8 mouse cellular contexts compared by ENCODE assay signal in the genomic region with DNA sequence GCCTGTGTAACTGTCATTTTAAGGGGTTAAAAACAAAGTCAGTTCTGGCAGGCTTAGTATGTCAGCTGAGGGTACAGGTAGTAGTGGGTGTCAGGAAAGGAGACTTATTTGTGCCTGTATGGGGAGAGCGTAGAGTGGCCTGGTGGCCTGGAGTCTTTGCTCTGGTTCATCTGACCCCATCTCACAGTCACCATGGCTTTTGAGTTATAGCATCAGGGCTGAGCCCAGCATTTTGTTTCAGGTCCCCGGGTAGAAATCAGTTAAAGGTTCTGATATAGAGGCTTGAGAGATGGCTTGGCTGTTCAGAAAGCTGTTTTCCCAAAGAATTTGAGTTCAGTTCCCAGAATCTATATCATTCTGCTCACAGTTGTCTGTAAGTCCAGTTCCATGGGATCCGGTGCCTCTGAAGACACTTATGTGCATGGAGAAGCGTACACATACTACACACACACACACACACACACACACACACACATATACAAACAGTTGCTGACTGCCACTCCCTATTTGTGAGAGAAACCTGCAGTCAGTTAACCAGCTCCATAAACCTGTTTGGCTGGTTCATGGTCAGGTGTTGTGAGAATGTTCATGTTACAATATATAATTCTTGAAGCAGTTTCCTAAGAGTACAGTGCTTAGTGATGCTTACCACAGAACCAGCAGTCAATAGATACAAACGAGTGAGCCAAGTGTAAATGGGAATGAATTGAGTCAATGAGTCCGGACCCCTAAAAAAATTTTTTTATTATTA. TPM values are rescaled to one million over a fixed set of nuclear protein-coding genes. Genes with fewer than 3 reads are reported as not detected.
DNase-seq lines count a peak whose midpoint lies in the region; ATAC-seq and TF ChIP-seq lines count a peak whose summit lies in the region.

No protein-coding gene starts in this region.

- no peaks in the 10 kb centered on the region for H3K9me3 ChIP-seq in embryonic facial prominence, embryonic 11.5 days (replicated peaks; ENCODE audit: control insufficient read depth, low read length)
- H3K9me3 ChIP-seq in intestine, embryonic 15.5 days = no peaks in the 10 kb centered on the region

- peak overlapping the region; percentile 39 for H3K4me3 ChIP-seq in cerebellum, adult 2 months (replicated peaks; ENCODE audit: insufficient read depth, low read depth, low read length)
- peak overlapping the region; percentile 88 for H3K4me3 ChIP-seq in embryonic facial prominence, embryonic 11.5 days (ENCODE audit: low read depth, low read length)
- peak overlapping the region; percentile 82 for H3K4me3 ChIP-seq in intestine, embryonic 15.5 days (replicated peaks)

- H3K27ac ChIP-seq in cerebellum, adult 2 months (ENCODE audit: insufficient read depth, low read length) = no peak overlapping the region; the same call in 1 of the 2 replicates
- H3K27ac ChIP-seq in embryonic facial prominence, embryonic 11.5 days (replicated peaks; ENCODE audit: low read depth, low read length) = no peak overlapping the region
- peak overlapping the region; percentile 59 for H3K27ac ChIP-seq in intestine, embryonic 15.5 days

- H3K36me3 ChIP-seq in embryonic facial prominence, embryonic 11.5 days (replicated peaks; ENCODE audit: control insufficient read depth, insufficient read depth, low read depth, low read length) = no peaks in the 10 kb centered on the region
- H3K36me3 ChIP-seq in intestine, embryonic 15.5 days = no peaks in the 10 kb centered on the region

- TF ChIP-seq POLR2A in cerebellum, adult 2 months (IDR thresholded peaks at IDR 0.05; ENCODE audit: borderline replicate concordance, insufficient read depth, low read length) = no peak

- no peak for ATAC-seq in embryonic facial prominence, embryonic 11.5 days (replicated peaks; ENCODE audit: insufficient number of reproducible peaks, low FRiP score, low TSS enrichment, low read depth)
- ATAC-seq in intestine, embryonic 15.5 days = peak; percentile 56

- no peaks in the 10 kb centered on the region for H3K4me1 ChIP-seq in cerebellum, adult 2 months (ENCODE audit: control insufficient read depth, insufficient read depth, low read length)
- H3K4me1 ChIP-seq in embryonic facial prominence, embryonic 11.5 days (ENCODE audit: control insufficient read depth, insufficient read depth, low read length) = peaks cover 7% of the 10 kb centered on the region; the same call in 1 of the 2 replicates
- peaks cover 8% of the 10 kb centered on the region for H3K4me1 ChIP-seq in intestine, embryonic 15.5 days (replicated peaks)

- peak overlapping the region; percentile 42; the same call in 1 of the 2 replicates for H3K9ac ChIP-seq in embryonic facial prominence, embryonic 11.5 days (replicated peaks; ENCODE audit: low read length)
- H3K9ac ChIP-seq in intestine, embryonic 15.5 days = peak overlapping the region; percentile 92; the same call in 1 of the 2 replicates

- DNase-seq in cerebellum, adult 2 months = no peak
- DNase-seq in cerebellum, adult 9-10 months = no peak
- DNase-seq in embryonic facial prominence, embryonic 11.5 days (ENCODE audit: low spot score) = no peak
- DNase-seq in lung, postnatal 25 days (ENCODE audit: low spot score) = peak; percentile 50
- no peak for DNase-seq in adrenal gland, postnatal 10 days
- no peak for DNase-seq in right cerebral cortex, postnatal 14 days
- no peak for DNase-seq in right cerebral cortex, adult 18-20 months

- TF ChIP-seq CTCF in cerebellum, adult 2 months (IDR thresholded peaks at IDR 0.05; ENCODE audit: borderline replicate concordance, insufficient read depth, low read depth, low read length) = no peak

- H3K4me2 ChIP-seq in embryonic facial prominence, embryonic 11.5 days (ENCODE audit: low read depth, low read length) = peak overlapping the region; percentile 56; the same call in 1 of the 2 replicates
- peak overlapping the region; percentile 60 for H3K4me2 ChIP-seq in intestine, embryonic 15.5 days (replicated peaks)

- WGBS in cerebellum, adult 2 months = 56% methylated on average over 6 of the region's 6 CpGs
- 60% methylated on average over 6 of the region's 6 CpGs for WGBS in embryonic facial prominence, embryonic 11.5 days
- 49% methylated on average over 6 of the region's 6 CpGs for WGBS in intestine, embryonic 15.5 days

- H3K27me3 ChIP-seq in cerebellum, adult 2 months (ENCODE audit: control insufficient read depth, insufficient read depth, low read length) = no peaks in the 10 kb centered on the region
- H3K27me3 ChIP-seq in embryonic facial prominence, embryonic 11.5 days (ENCODE audit: control insufficient read depth, insufficient read depth, low read length) = no peaks in the 10 kb centered on the region
- no peaks in the 10 kb centered on the region for H3K27me3 ChIP-seq in intestine, embryonic 15.5 days (replicated peaks)

RNA-seq across cellular contexts. Expression of a gene that starts 0.5 kb away (rescaled TPM):
- 102 and 111 TPM in 2 replicates for polyA plus RNA-seq in cerebellum, adult 2 months (2012; rRNA removed)
- 55.1 and 55.4 TPM in 2 replicates for polyA plus RNA-seq in embryonic facial prominence, embryonic 11.5 days (2014; fragmentation: Nextera tagmentation; extraction: Ambion mirVana)
- 78.3 and 83.5 TPM in 2 replicates for polyA plus RNA-seq in intestine, embryonic 15.5 days (2015; fragmentation: Nextera tagmentation; extraction: Ambion mirVana)
- total RNA-seq in adrenal gland, postnatal 10 days (2021) = 100 to 1,000 TPM; 158 to 160 TPM

RNA-seq across cellular contexts. Expression of a gene that starts 4.1 kb away (rescaled TPM):
- 25.1 and 25.3 TPM in 2 replicates for polyA plus RNA-seq in cerebellum, adult 2 months (2012; rRNA removed)
- polyA plus RNA-seq in embryonic facial prominence, embryonic 11.5 days (2014; fragmentation: Nextera tagmentation; extraction: Ambion mirVana) = 177 and 196 TPM in 2 replicates
- polyA plus RNA-seq in intestine, embryonic 15.5 days (2015; fragmentation: Nextera tagmentation; extraction: Ambion mirVana) = 154 and 157 TPM in 2 replicates
- total RNA-seq in adrenal gland, postnatal 10 days (2021) = 10 to 100 TPM; 24.6 to 27.9 TPM

RNA-seq across cellular contexts. Expression of a gene that starts 30.1 kb away (rescaled TPM):
- 7.5 and 8.4 TPM in 2 replicates for polyA plus RNA-seq in cerebellum, adult 2 months (2012; rRNA removed)
- polyA plus RNA-seq in embryonic facial prominence, embryonic 11.5 days (2014; fragmentation: Nextera tagmentation; extraction: Ambion mirVana) = 4.5 TPM in 2 replicates
- polyA plus RNA-seq in intestine, embryonic 15.5 days (2015; fragmentation: Nextera tagmentation; extraction: Ambion mirVana) = 7.5 and 8.3 TPM in 2 replicates
- 1 to 10 TPM; 1.0 to 1.6 TPM for total RNA-seq in adrenal gland, postnatal 10 days (2021)

RNA-seq across cellular contexts. Expression of a gene that starts 49.4 kb away (rescaled TPM):
- polyA plus RNA-seq in cerebellum, adult 2 months (2012; rRNA removed) = 0.75 and 1.0 TPM in 2 replicates
- polyA plus RNA-seq in embryonic facial prominence, embryonic 11.5 days (2014; fragmentation: Nextera tagmentation; extraction: Ambion mirVana) = 0.32 and 0.56 TPM in 2 replicates
- 0.72 and 0.98 TPM in 2 replicates for polyA plus RNA-seq in intestine, embryonic 15.5 days (2015; fragmentation: Nextera tagmentation; extraction: Ambion mirVana)
- total RNA-seq in adrenal gland, postnatal 10 days (2021) = 10 to 100 TPM; 24.5 to 26.1 TPM
